Mouse (Mus musculus): Measurements from ENCODE around the gene Cyb561d1. TPM values are rescaled to one million over a fixed set of nuclear protein-coding genes. Genes with fewer than 3 reads are reported as not detected.
A peak's percentile ranks its signal among the peaks of the same experiment; 100 is the strongest.
"Not testable (repeated sequence)": the region's sequence is repeated elsewhere in the genome, so short reads cannot be mapped to it uniquely, and the experiment has no call there.

Gene Cyb561d1
- 2.3 and 3.0 TPM in 2 replicates for polyA plus RNA-seq (2014; fragmentation: Nextera tagmentation; extraction: Ambion mirVana)

GRCm38 (mm10) chr3:108200329-108201323 is at the start of gene Cyb561d1:
Cyb561d1 (minus strand) TSS chr3:108201212.
- Histone ChIP-seq H3K9ac (ENCODE audit: low read length) (peak within 1 kb of the TSS; percentile 75), H3K4me2 (peak within 1 kb of the TSS; percentile 64), H3K36me3 (ENCODE audit: control insufficient read depth, insufficient read depth, low read length) (peaks cover 13% of the 10 kb centered on the region), H3K4me3 (ENCODE audit: low read depth, low read length) (peak within 1 kb of the TSS; percentile 70), H3K9me3 (ENCODE audit: control insufficient read depth, low read length) (no peaks in the 10 kb centered on the region), H3K27me3 (ENCODE audit: control insufficient read depth, insufficient read depth, low read length) (no peaks in the 10 kb centered on the region), H3K27ac (ENCODE audit: low read depth, low read length) (peak within 1 kb of the TSS; percentile 75), H3K4me1 (ENCODE audit: control insufficient read depth, insufficient read depth, low read length) (peaks cover 17% of the 10 kb centered on the region)
- DNase-seq (ENCODE audit: low spot score, missing footprints) (peak; percentile 99), ATAC-seq (ENCODE audit: low FRiP score) (peak; percentile 94)
- 4% methylated on average over 44 of the region's 44 CpGs for WGBS

GRCm38 (mm10) chr3:108246857-108247256 is 45.8 kb upstream of the Cyb561d1 start:
- DNase-seq (ENCODE audit: low spot score, missing footprints) = no peak
- H3K9me3 ChIP-seq (ENCODE audit: control insufficient read depth, low read length) = no peaks in the 10 kb centered on the region
- no peak overlapping the region for H3K9ac ChIP-seq (ENCODE audit: low read length)
- H3K4me3 ChIP-seq (ENCODE audit: low read depth, low read length) = no peak overlapping the region
- H3K4me2 ChIP-seq = no peak overlapping the region
- no peak overlapping the region for H3K27ac ChIP-seq (ENCODE audit: low read depth, low read length)
- no peaks in the 10 kb centered on the region for H3K27me3 ChIP-seq (ENCODE audit: control insufficient read depth, insufficient read depth, low read length)
- no peaks in the 10 kb centered on the region for H3K36me3 ChIP-seq (ENCODE audit: control insufficient read depth, insufficient read depth, low read length)
- 90% methylated on average over 2 of the region's 2 CpGs for WGBS
- H3K4me1 ChIP-seq (ENCODE audit: control insufficient read depth, insufficient read depth, low read length) = no peaks in the 10 kb centered on the region
- ATAC-seq (ENCODE audit: low FRiP score) = no peak

DNA sequence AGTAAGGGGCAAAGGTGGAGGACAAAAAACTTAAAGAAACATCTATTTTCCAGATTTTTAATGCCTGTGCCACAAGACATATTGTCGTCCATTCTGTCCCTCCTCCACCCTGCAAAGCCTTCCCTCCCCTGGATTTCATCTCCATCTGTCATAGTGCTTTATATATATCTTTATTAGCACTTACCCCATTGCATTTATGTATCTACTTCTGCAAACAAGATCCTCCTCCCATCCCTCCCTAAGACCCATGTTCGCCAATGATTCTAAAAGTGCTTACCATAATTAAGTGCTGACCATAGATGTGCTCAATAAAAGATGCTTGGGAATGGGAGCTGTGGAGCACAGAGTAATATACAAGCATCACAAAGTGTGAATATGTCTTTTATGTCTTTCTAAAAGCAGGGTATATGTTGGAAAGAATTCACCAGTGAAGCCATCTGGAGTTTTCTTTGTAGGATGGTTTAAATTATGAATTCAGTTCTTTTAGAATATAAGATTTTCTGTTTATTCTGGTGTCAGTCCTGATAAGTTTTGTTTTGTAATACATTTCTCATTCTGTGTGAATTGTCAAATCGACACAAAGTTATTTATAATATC is 40.3 kb upstream of the Cyb561d1 start:
- no peaks in the 10 kb centered on the region for H3K36me3 ChIP-seq (ENCODE audit: control insufficient read depth, insufficient read depth, low read length)
- ATAC-seq (ENCODE audit: low FRiP score) = no peak
- 88% methylated on average over 3 of the region's 3 CpGs for WGBS

GRCm38 (mm10) chr3:108237474-108238102 is 36.6 kb upstream of the Cyb561d1 start:
- not testable (repeated sequence) for ATAC-seq (ENCODE audit: low FRiP score); H3K4me3 ChIP-seq (ENCODE audit: low read depth, low read length); H3K27me3 ChIP-seq (ENCODE audit: control insufficient read depth, insufficient read depth, low read length); H3K9me3 ChIP-seq (ENCODE audit: control insufficient read depth, low read length); H3K36me3 ChIP-seq (ENCODE audit: control insufficient read depth, insufficient read depth, low read length); H3K27ac ChIP-seq (ENCODE audit: low read depth, low read length); DNase-seq (ENCODE audit: low spot score, missing footprints); H3K9ac ChIP-seq (ENCODE audit: low read length); H3K4me2 ChIP-seq; H3K4me1 ChIP-seq (ENCODE audit: control insufficient read depth, insufficient read depth, low read length)
- WGBS = 83% methylated on average over 4 of the region's 4 CpGs

More for the DNA sequence above, 40.3 kb upstream of the Cyb561d1 start:
- H3K4me1 ChIP-seq (ENCODE audit: control insufficient read depth, insufficient read depth, low read length) = no peaks in the 10 kb centered on the region
- no peaks in the 10 kb centered on the region for H3K9me3 ChIP-seq (ENCODE audit: control insufficient read depth, low read length)
- no peak for DNase-seq (ENCODE audit: low spot score, missing footprints)
- no peak overlapping the region for H3K4me2 ChIP-seq
- H3K9ac ChIP-seq (ENCODE audit: low read length) = no peak overlapping the region
- H3K27ac ChIP-seq (ENCODE audit: low read depth, low read length) = no peak overlapping the region
- no peaks in the 10 kb centered on the region for H3K27me3 ChIP-seq (ENCODE audit: control insufficient read depth, insufficient read depth, low read length)
- H3K4me3 ChIP-seq (ENCODE audit: low read depth, low read length) = no peak overlapping the region

DNA sequence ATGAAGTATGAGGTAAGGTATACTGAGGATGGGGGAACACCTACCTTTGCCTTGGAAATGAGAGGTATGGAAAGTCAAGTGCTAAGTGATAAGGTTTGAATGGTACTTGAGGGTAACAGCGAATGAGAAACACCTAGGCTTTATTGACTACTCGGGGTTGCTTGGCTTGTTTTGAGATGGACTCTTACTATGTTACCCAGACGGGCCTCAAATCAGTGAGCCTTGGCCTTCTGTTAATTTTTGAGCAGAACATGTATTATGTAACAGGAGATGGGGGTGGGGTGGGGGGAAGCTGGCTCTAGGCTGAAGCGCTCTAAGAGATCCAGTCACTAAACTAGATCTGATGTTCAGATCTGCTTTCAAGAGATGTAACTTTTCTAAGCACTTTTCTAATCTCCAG is 30.6 kb upstream of the Cyb561d1 start:
- H3K36me3 ChIP-seq (ENCODE audit: control insufficient read depth, insufficient read depth, low read length) = no peaks in the 10 kb centered on the region
- no peaks in the 10 kb centered on the region for H3K9me3 ChIP-seq (ENCODE audit: control insufficient read depth, low read length)
- no peak overlapping the region for H3K27ac ChIP-seq (ENCODE audit: low read depth, low read length)
- H3K4me1 ChIP-seq (ENCODE audit: control insufficient read depth, insufficient read depth, low read length) = peaks cover 3% of the 10 kb centered on the region; the same call in 1 of the 2 replicates
- no peak overlapping the region for H3K4me2 ChIP-seq
- H3K27me3 ChIP-seq (ENCODE audit: control insufficient read depth, insufficient read depth, low read length) = peaks cover 14% of the 10 kb centered on the region
- H3K9ac ChIP-seq (ENCODE audit: low read length) = no peak overlapping the region
- H3K4me3 ChIP-seq (ENCODE audit: low read depth, low read length) = no peak overlapping the region
- ATAC-seq (ENCODE audit: low FRiP score) (no peak), DNase-seq (ENCODE audit: low spot score, missing footprints) (no peak)
- 84% methylated on average over 4 of the region's 4 CpGs for WGBS

DNA sequence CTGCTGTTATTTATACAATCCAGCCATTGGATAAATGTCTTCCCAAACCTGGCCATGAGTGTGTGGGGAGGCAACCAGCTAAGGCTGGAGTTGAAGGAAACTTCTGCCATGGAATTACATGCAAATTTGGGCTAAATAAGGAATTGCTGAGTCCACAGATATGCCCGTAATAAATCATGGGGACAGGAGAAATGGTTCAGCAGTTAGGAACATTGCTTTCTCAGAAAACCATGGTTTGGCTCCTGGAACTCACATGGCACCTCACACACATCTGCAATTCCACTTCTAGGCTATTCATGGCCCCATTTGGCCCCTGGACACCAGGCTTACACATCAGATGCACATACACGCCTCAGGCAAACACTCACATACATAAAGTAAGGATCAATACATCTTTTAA is 26.5 kb upstream of the Cyb561d1 start:
- peak overlapping the region; percentile 54; the same call in 1 of the 2 replicates for H3K4me2 ChIP-seq
- no peak overlapping the region for H3K27ac ChIP-seq (ENCODE audit: low read depth, low read length)
- no peaks in the 10 kb centered on the region for H3K36me3 ChIP-seq (ENCODE audit: control insufficient read depth, insufficient read depth, low read length)
- H3K27me3 ChIP-seq (ENCODE audit: control insufficient read depth, insufficient read depth, low read length) = peaks cover 39% of the 10 kb centered on the region
- 77% methylated on average over 2 of the region's 2 CpGs for WGBS
- no peak for ATAC-seq (ENCODE audit: low FRiP score)
- no peak overlapping the region; the same call in 1 of the 2 replicates for H3K9ac ChIP-seq (ENCODE audit: low read length)
- no peaks in the 10 kb centered on the region for H3K9me3 ChIP-seq (ENCODE audit: control insufficient read depth, low read length)
- DNase-seq (ENCODE audit: low spot score, missing footprints) = no peak
- peaks cover 12% of the 10 kb centered on the region for H3K4me1 ChIP-seq (ENCODE audit: control insufficient read depth, insufficient read depth, low read length)
- no peak overlapping the region for H3K4me3 ChIP-seq (ENCODE audit: low read depth, low read length)

GRCm38 (mm10) chr3:108226558-108227350 is 25.7 kb upstream of the Cyb561d1 start, which contains the start of gene Sypl2:
Sypl2 (minus strand) TSS chr3:108226648.
- peak; percentile 76 for ATAC-seq (ENCODE audit: low FRiP score)

More at GRCm38 (mm10) chr3:108226558-108227350, 25.7 kb upstream of the Cyb561d1 start, which contains the start of gene Sypl2:
- peaks cover 39% of the 10 kb centered on the region for H3K27me3 ChIP-seq (ENCODE audit: control insufficient read depth, insufficient read depth, low read length)
- WGBS = 2% methylated on average over 34 of the region's 44 CpGs
- no peaks in the 10 kb centered on the region for H3K36me3 ChIP-seq (ENCODE audit: control insufficient read depth, insufficient read depth, low read length)
- peaks cover 12% of the 10 kb centered on the region for H3K4me1 ChIP-seq (ENCODE audit: control insufficient read depth, insufficient read depth, low read length)
- H3K4me2 ChIP-seq = peak within 1 kb of the TSS; percentile 54
- H3K4me3 ChIP-seq (ENCODE audit: low read depth, low read length) = peak within 1 kb of the TSS; percentile 36
- no peaks in the 10 kb centered on the region for H3K9me3 ChIP-seq (ENCODE audit: control insufficient read depth, low read length)
- H3K27ac ChIP-seq (ENCODE audit: low read depth, low read length) = no peak within 1 kb of the TSS
- peak within 1 kb of the TSS; percentile 57 for H3K9ac ChIP-seq (ENCODE audit: low read length)
- peak; percentile 98 for DNase-seq (ENCODE audit: low spot score, missing footprints)

Measured in midbrain, embryonic 11.5 days (tissue).